Mouse (Mus musculus) forebrain, embryonic 16.5 days (tissue): ENCODE measurements around the gene Ndrg4. TPM values are rescaled to one million over a fixed set of nuclear protein-coding genes. Genes with fewer than 3 reads are reported as not detected.

Source experiments
- ATAC-seq: fragments of 200-750 bp; cut with Nextera tagmentation; 2 replicates; pipeline ENCODE4 v1.8.0; 2017; ENCODE audit warnings: mild to moderate bottlenecking, moderate library complexity
- H3K27ac ChIP-seq: fragments of 300-500 bp; sonication (generic); 2 replicates; pipeline ENCODE4 v1.5.1; 2014; ENCODE audit warnings: low read length, control low read depth
- H3K27me3 ChIP-seq: fragments of 300-500 bp; sonication (generic); replicated peaks from 2 replicates; pipeline ENCODE4 v1.6.1; 2014; ENCODE audit warnings: low read length; ENCODE audit not compliant: control insufficient read depth, insufficient read depth
- H3K36me3 ChIP-seq: fragments of 300-500 bp; sonication (generic); 2 replicates; pipeline ENCODE4 v1.6.1; 2014; ENCODE audit not compliant: control insufficient read depth, insufficient read depth
- H3K4me1 ChIP-seq: fragments of 300-500 bp; sonication (generic); replicated peaks from 2 replicates; pipeline ENCODE4 v1.6.1; 2014; ENCODE audit warnings: low read length; ENCODE audit not compliant: control insufficient read depth, insufficient read depth
- H3K4me2 ChIP-seq: fragments of 300-500 bp; sonication (generic); 2 replicates; pipeline ENCODE4 v1.6.1; 2014; ENCODE audit warnings: mild to moderate bottlenecking, low read length, control low read depth
- H3K4me3 ChIP-seq: fragments of 300-500 bp; sonication (generic); replicated peaks from 2 replicates; pipeline ENCODE4 v1.5.1; 2014; ENCODE audit warnings: mild to moderate bottlenecking, low read length, control low read depth
- H3K9ac ChIP-seq: fragments of 300-500 bp; sonication (generic); replicated peaks from 2 replicates; pipeline ENCODE4 v1.6.1; 2014; ENCODE audit warnings: low read depth, low read length, control low read depth
- H3K9me3 ChIP-seq: fragments of 300-500 bp; sonication (generic); 2 replicates; pipeline ENCODE4 v1.6.1; 2016; ENCODE audit warnings: low read length; ENCODE audit not compliant: control insufficient read depth
- WGBS: fragments of 180-500 bp; shearing (Covaris S2); extraction: QIAGEN DNeasy Blood & Tissue Kit; methylation state at CpG from one replicate; pipeline ENCODE4 v1.1.7; 2014; 5-methylcytosine and 5-hydroxymethylcytosine counted together
- polyA plus RNA-seq: library from polyadenylated mRNA; unstranded; fragments of >200 nt; fragmentation: Nextera tagmentation; extraction: Ambion mirVana; gene quantifications from 2 replicates; pipeline ENCODE4 v1.2.1, GENCODE M21; 2015

The Ndrg4 gene
- polyA plus RNA-seq, 1 experiment from 2014 or later = 296 TPM

- Histone ChIP-seq H3K9ac (no peak overlapping the region), H3K9me3 (no peaks in the 10 kb centered on the region), H3K4me2 (no peak overlapping the region), H3K27ac (no peak overlapping the region), H3K27me3 (no peaks in the 10 kb centered on the region), H3K4me1 (peaks cover 15% of the 10 kb centered on the region), H3K4me3 (no peak overlapping the region), H3K36me3 (peaks cover 2% of the 10 kb centered on the region; the same call in 1 of the 2 replicates)
- WGBS = 93% methylated on average over 9 of the region's 9 CpGs
- ATAC-seq = no peak
Observed at GRCm38 (mm10) chr8:95712395-95712794, 35.6 kb downstream of the Ndrg4 start.

- Histone ChIP-seq H3K4me2 (no peak overlapping the region), H3K9ac (no peak overlapping the region), H3K9me3 (no peaks in the 10 kb centered on the region), H3K27ac (no peak overlapping the region), H3K4me1 (peaks cover 15% of the 10 kb centered on the region), H3K27me3 (no peaks in the 10 kb centered on the region), H3K36me3 (peaks cover 2% of the 10 kb centered on the region; the same call in 1 of the 2 replicates), H3K4me3 (no peak overlapping the region)
- ATAC-seq = 0 out of 2 replicates have a peak, but pooled peaks have one; percentile 3
- WGBS = 81% methylated on average over 19 of the region's 19 CpGs
Observed at GRCm38 (mm10) chr8:95713100-95714010, 36.6 kb downstream of the Ndrg4 start.

GRCm38 (mm10) chr8:95714367-95714766, 37.6 kb downstream of the Ndrg4 start:
- no peak overlapping the region for H3K27ac ChIP-seq
- ATAC-seq = no peak
- H3K9me3 ChIP-seq = no peaks in the 10 kb centered on the region
- no peak overlapping the region for H3K4me2 ChIP-seq
- H3K4me1 ChIP-seq = peaks cover 15% of the 10 kb centered on the region
- H3K9ac ChIP-seq = no peak overlapping the region
- 92% methylated on average over 4 of the region's 4 CpGs for WGBS
- H3K4me3 ChIP-seq = no peak overlapping the region
- no peaks in the 10 kb centered on the region for H3K27me3 ChIP-seq
- H3K36me3 ChIP-seq = peaks cover 3% of the 10 kb centered on the region; the same call in 1 of the 2 replicates

GRCm38 (mm10) chr8:95714837-95715413, 38.1 kb downstream of the Ndrg4 start:
- Histone ChIP-seq H3K4me3 (peak overlapping the region; percentile 76), H3K4me2 (peak overlapping the region; percentile 95), H3K36me3 (peaks cover 8% of the 10 kb centered on the region; the same call in 1 of the 2 replicates), H3K9me3 (no peaks in the 10 kb centered on the region), H3K27me3 (no peaks in the 10 kb centered on the region), H3K9ac (no peak overlapping the region; the same call in 1 of the 2 replicates), H3K27ac (no peak overlapping the region), H3K4me1 (peaks cover 15% of the 10 kb centered on the region)
- 92% methylated on average over 6 of the region's 6 CpGs for WGBS
- ATAC-seq = no peak

- peak; percentile 93 for ATAC-seq
- peak within 1 kb of the TSS; percentile 76 for H3K4me3 ChIP-seq
- peak within 1 kb of the TSS; percentile 76 for H3K9ac ChIP-seq
- peaks cover 15% of the 10 kb centered on the region for H3K4me1 ChIP-seq
- peak within 1 kb of the TSS; percentile 95 for H3K4me2 ChIP-seq
- under 1% methylated on average over 73 of the region's 79 CpGs for WGBS
- no peaks in the 10 kb centered on the region for H3K27me3 ChIP-seq
- no peaks in the 10 kb centered on the region for H3K9me3 ChIP-seq
- H3K36me3 ChIP-seq = peaks cover 10% of the 10 kb centered on the region
- H3K27ac ChIP-seq = peak within 1 kb of the TSS; percentile 46
Observed at GRCm38 (mm10) chr8:95715676-95716531, 39.1 kb downstream of the Ndrg4 start, which contains the start of gene Setd6. Setd6 (plus strand) TSS chr8:95715881.

- H3K4me2 ChIP-seq = peak overlapping the region; percentile 95
Observed at GRCm38 (mm10) chr8:95716546-95717335, 40.0 kb downstream of the Ndrg4 start.

GRCm38 (mm10) chr8:95727625-95728024, 50.8 kb downstream of the Ndrg4 start:
- 91% methylated on average over 4 of the region's 4 CpGs for WGBS
- H3K9me3 ChIP-seq = no peaks in the 10 kb centered on the region
- H3K9ac ChIP-seq = no peak overlapping the region
- H3K36me3 ChIP-seq = peaks cover 56% of the 10 kb centered on the region
- no peak overlapping the region for H3K27ac ChIP-seq
- no peak overlapping the region for H3K4me2 ChIP-seq
- no peaks in the 10 kb centered on the region for H3K27me3 ChIP-seq
- no peak for ATAC-seq
- no peak overlapping the region for H3K4me3 ChIP-seq
- H3K4me1 ChIP-seq = no peaks in the 10 kb centered on the region

More at GRCm38 (mm10) chr8:95716546-95717335, 40.0 kb downstream of the Ndrg4 start:
- Histone ChIP-seq H3K36me3 (peaks cover 14% of the 10 kb centered on the region), H3K9ac (peak overlapping the region; percentile 76), H3K27ac (no peak overlapping the region), H3K4me1 (peaks cover 15% of the 10 kb centered on the region), H3K4me3 (peak overlapping the region; percentile 76), H3K27me3 (no peaks in the 10 kb centered on the region), H3K9me3 (no peaks in the 10 kb centered on the region)
- no peak for ATAC-seq
- 16% methylated on average over 21 of the region's 21 CpGs for WGBS

GRCm38 (mm10) chr8:95738596-95738995, 61.8 kb downstream of the Ndrg4 start:
- Histone ChIP-seq H3K36me3 (peaks cover 43% of the 10 kb centered on the region), H3K4me3 (no peak overlapping the region), H3K9me3 (no peaks in the 10 kb centered on the region), H3K9ac (no peak overlapping the region), H3K27me3 (no peaks in the 10 kb centered on the region), H3K27ac (no peak overlapping the region), H3K4me1 (no peaks in the 10 kb centered on the region), H3K4me2 (no peak overlapping the region)
- 77% methylated on average over 7 of the region's 7 CpGs for WGBS
- no peak for ATAC-seq
